Mouse (Mus musculus) limb, embryonic 14.5 days (tissue): Measurements from ENCODE around the gene Rergl. TPM values are rescaled to one million over a fixed set of nuclear protein-coding genes. Genes with fewer than 3 reads are reported as not detected.

Source experiments
- ATAC-seq: fragments of 200-750 bp; cut with Nextera tagmentation; 2 replicates; pipeline ENCODE4 v1.8.0; 2017; ENCODE audit warnings: low read depth, moderate number of reproducible peaks, moderate TSS enrichment; ENCODE audit not compliant: low FRiP score
- DNase-seq: peaks from one replicate; pipeline ENCODE4 v3.0.0-alpha.2; 2015; ENCODE audit warnings: low spot score
- H3K27ac ChIP-seq: fragments of 300-500 bp; sonication (generic); replicated peaks from 2 replicates; pipeline ENCODE4 v1.5.1; 2014; ENCODE audit warnings: low read depth, mild to moderate bottlenecking, low read length, moderate library complexity, mixed read lengths
- H3K27me3 ChIP-seq: fragments of 300-500 bp; sonication (generic); 2 replicates; pipeline ENCODE4 v1.6.1; 2014; ENCODE audit warnings: low read length, mixed read lengths; ENCODE audit not compliant: control insufficient read depth, insufficient read depth
- H3K36me3 ChIP-seq: fragments of 300-500 bp; sonication (generic); 2 replicates; pipeline ENCODE4 v1.6.1; 2014; ENCODE audit warnings: mild to moderate bottlenecking, low read length, moderate library complexity, mixed read lengths; ENCODE audit not compliant: control insufficient read depth, insufficient read depth
- H3K4me1 ChIP-seq: fragments of 300-500 bp; sonication (generic); 2 replicates; pipeline ENCODE4 v1.6.1; 2014; ENCODE audit warnings: antibody characterized with exemption, low read length, mixed read lengths; ENCODE audit not compliant: control insufficient read depth, insufficient read depth
- H3K4me2 ChIP-seq: fragments of 300-500 bp; sonication (generic); replicated peaks from 2 replicates; pipeline ENCODE4 v1.6.1; 2014; ENCODE audit warnings: low read depth, mild to moderate bottlenecking, low read length, moderate library complexity; ENCODE audit not compliant: severe bottlenecking
- H3K4me3 ChIP-seq: fragments of 300-500 bp; sonication (generic); replicated peaks from 2 replicates; pipeline ENCODE4 v1.5.1; 2014; ENCODE audit warnings: low read length
- H3K9ac ChIP-seq: fragments of 300-500 bp; sonication (generic); 2 replicates; pipeline ENCODE4 v1.6.1; 2014; ENCODE audit warnings: mild to moderate bottlenecking, low read depth, low read length, moderate library complexity; ENCODE audit not compliant: severe bottlenecking
- H3K9me3 ChIP-seq: fragments of 300-500 bp; sonication (generic); 2 replicates; pipeline ENCODE4 v1.6.1; 2016; ENCODE audit warnings: low read length; ENCODE audit not compliant: control insufficient read depth
- POLR2A ChIP-seq: fragments of 200-500 bp; IDR thresholded peaks from 2 replicates; pipeline ENCODE4 v1.8.0; 2012; ENCODE audit warnings: inconsistent platforms, mild to moderate bottlenecking, moderate library complexity, borderline replicate concordance; ENCODE audit not compliant: insufficient read depth, insufficient read length; ENCODE audit errors: extremely low read depth
- whole genome bisulfite sequencing: fragments of 180-500 bp; shearing (Covaris S2); extraction: QIAGEN DNeasy Blood & Tissue Kit; methylation state at CpG from one replicate; pipeline ENCODE4 v1.1.7; 2014; 5-methylcytosine and 5-hydroxymethylcytosine counted together
- polyA plus RNA-seq, 2 experiments: library from polyadenylated mRNA; depleted of rRNA in 1 of 2; stranded (reverse) in 1 of 2; unstranded in 1 of 2; fragments of >200 nt; fragmentation: Nextera tagmentation in 1 of 2; extraction: Ambion mirVana in 1 of 2; gene quantifications; 2 replicates each; pipeline versions ENCODE4 v1.2.1 to v1.2.3; 2012 to 2014

The Rergl gene
- polyA plus RNA-seq (2012; rRNA removed) (0.06 and 0.14 TPM in 2 replicates), polyA plus RNA-seq (2014; fragmentation: Nextera tagmentation; extraction: Ambion mirVana) (not detected in 2 replicates)

DNA sequence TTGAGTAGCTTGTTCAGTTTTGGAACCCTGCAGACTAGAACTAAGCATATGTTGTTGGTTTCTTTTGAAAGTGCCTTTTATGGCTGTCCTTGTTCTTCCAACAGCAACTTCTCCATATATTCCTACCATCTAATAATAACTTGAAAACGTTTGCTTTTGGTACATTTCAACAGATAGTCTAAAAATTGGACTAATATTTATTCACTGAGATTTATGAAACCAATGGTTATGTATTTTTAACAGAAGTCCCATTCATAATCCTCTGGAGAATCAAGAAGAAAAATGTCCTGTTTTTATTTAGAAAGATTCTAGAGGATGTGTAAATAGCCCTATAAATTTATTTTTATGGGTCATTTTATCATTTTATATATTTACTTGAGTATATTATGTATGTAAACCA, at the start of gene Rergl:
Gene Rergl (minus strand): TSS at position 101 of the 400 bp plus-strand sequence.
- WGBS, result 29% methylated on average over 1 of the region's 1 CpGs
- no peak within 1 kb of the TSS for H3K9ac ChIP-seq
- no peaks in the 10 kb centered on the region for H3K36me3 ChIP-seq
- ATAC-seq (no peak), DNase-seq (no peak)
- no peaks in the 10 kb centered on the region for H3K4me1 ChIP-seq
- H3K4me2 ChIP-seq, result no peak within 1 kb of the TSS
- H3K4me3 ChIP-seq, result no peak within 1 kb of the TSS
- H3K9me3 ChIP-seq, result no peaks in the 10 kb centered on the region
- H3K27me3 ChIP-seq, result no peaks in the 10 kb centered on the region
- H3K27ac ChIP-seq, result no peak within 1 kb of the TSS
- TF ChIP-seq POLR2A, result no peak

DNA sequence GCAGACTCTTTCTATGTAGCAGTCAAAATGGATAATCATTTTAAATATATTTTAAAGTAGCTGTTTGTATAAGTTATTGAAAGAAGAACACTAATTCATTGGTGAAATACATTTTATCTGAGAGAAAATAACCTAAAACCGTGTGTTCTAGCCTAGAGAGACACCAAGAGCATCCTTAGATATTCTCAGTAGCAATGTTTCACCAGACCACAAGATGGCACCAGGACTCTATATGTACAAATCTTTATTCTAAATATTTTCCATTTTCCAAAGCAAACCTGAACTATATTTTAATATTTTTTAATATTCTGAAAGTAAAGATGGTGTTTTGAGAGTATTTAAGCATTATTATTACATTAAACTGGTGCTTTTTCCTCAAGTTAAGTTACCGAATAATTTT, 36.7 kb upstream of the Rergl start:
- no peak overlapping the region for H3K9ac ChIP-seq
- no peak overlapping the region for H3K4me3 ChIP-seq
- no peak for TF ChIP-seq POLR2A
- H3K4me1 ChIP-seq, result no peaks in the 10 kb centered on the region
- DNase-seq (no peak), ATAC-seq (no peak)
- H3K36me3 ChIP-seq, result no peaks in the 10 kb centered on the region
- H3K9me3 ChIP-seq, result no peaks in the 10 kb centered on the region
- WGBS, result 51% methylated on average over 2 of the region's 2 CpGs
- H3K4me2 ChIP-seq, result no peak overlapping the region
- H3K27me3 ChIP-seq, result no peaks in the 10 kb centered on the region
- H3K27ac ChIP-seq, result no peak overlapping the region

DNA sequence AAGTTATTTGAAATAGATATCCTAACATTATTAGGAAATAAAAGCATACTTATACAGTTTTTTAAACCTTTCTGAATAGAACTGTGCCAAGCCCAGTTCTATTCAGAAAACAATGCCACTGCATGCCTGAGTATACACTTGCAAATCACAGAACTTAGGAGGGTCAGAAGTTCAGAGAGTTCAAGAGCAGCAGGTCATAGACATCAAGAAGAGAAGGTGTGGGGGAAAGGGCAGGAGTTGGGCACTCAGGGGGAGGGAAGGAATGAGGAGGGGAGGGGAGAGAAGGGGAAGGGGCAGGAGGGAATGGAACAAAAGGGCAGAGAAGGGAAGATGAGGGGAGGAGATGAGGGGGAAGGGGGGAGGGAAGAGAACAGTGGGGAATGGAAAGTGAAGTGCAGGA, 23.6 kb upstream of the Rergl start:
- ATAC-seq (no peak), DNase-seq (no peak)
- Histone ChIP-seq H3K4me3 (no peak overlapping the region), H3K4me2 (no peak overlapping the region), H3K4me1 (no peaks in the 10 kb centered on the region), H3K27ac (no peak overlapping the region), H3K9ac (no peak overlapping the region), H3K27me3 (no peaks in the 10 kb centered on the region), H3K9me3 (no peaks in the 10 kb centered on the region), H3K36me3 (no peaks in the 10 kb centered on the region)
- TF ChIP-seq POLR2A, result no peak

DNA sequence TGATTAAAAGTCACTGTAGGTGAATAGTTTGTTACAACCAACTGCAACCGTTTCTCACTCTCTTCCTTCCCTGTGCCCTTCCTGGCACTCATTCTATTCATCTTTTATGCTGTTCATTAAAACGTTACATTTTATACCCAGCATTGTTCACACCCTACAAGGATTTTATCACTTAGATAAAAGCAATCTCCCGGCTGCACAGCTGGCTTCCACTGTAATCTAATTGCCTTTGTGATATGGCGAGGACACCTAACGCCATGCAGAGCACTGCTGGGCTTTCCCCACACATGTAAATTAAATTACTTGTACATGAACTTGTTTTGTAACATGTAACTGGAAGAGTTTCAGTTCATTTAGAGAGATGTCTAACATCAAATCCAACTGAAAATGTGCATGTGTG, 22.5 kb upstream of the Rergl start:
- Histone ChIP-seq H3K27ac (no peak overlapping the region), H3K9me3 (no peaks in the 10 kb centered on the region), H3K27me3 (no peaks in the 10 kb centered on the region), H3K4me2 (no peak overlapping the region), H3K4me3 (no peak overlapping the region), H3K4me1 (no peaks in the 10 kb centered on the region), H3K9ac (no peak overlapping the region), H3K36me3 (no peaks in the 10 kb centered on the region)
- no peak for DNase-seq
- ATAC-seq, result no peak
- WGBS, result 48% methylated on average over 5 of the region's 5 CpGs
- no peak for TF ChIP-seq POLR2A

DNA sequence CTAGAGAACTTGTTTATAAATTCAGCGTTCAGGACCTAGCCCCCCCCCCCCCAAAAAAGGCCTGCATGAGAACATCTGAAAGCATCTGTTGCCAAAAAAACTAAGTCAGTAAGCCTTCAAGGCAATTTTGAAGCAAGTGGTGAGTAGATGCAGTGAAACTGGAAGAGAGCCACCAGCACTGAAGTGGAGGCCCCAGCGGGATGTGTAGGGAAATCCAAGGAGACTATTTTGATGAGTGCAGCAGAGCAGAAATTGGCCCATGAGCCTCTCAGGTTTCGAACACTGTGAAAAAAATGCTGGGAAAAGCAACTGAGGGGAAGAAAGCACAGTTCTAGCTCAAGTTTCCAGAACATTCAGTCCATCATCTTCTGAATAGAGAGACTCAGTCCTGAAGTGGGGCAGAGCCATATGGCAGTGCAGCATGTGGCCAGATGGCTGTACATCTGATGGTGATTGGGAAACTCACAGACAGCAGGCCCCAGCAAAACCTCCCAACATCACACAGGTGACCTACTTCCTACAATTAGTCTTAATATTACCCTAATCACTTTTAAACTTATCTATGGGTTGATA, 13.2 kb upstream of the Rergl start:
- Histone ChIP-seq H3K4me2 (no peak overlapping the region), H3K4me3 (no peak overlapping the region), H3K4me1 (no peaks in the 10 kb centered on the region), H3K27ac (no peak overlapping the region), H3K27me3 (no peaks in the 10 kb centered on the region), H3K9me3 (no peaks in the 10 kb centered on the region), H3K9ac (no peak overlapping the region), H3K36me3 (no peaks in the 10 kb centered on the region)
- DNase-seq, result peak; percentile 4
- no peak for ATAC-seq
- TF ChIP-seq POLR2A, result no peak
- 74% methylated on average over 3 of the region's 3 CpGs for WGBS

GRCm38 (mm10) chr6:139479730-139480129, 22.0 kb downstream of the Rergl start:
- H3K4me1 ChIP-seq, result no peaks in the 10 kb centered on the region
- TF ChIP-seq POLR2A, result no peak
- H3K27ac ChIP-seq, result no peak overlapping the region
- no peaks in the 10 kb centered on the region for H3K36me3 ChIP-seq
- DNase-seq (no peak), ATAC-seq (no peak)
- H3K4me2 ChIP-seq, result no peak overlapping the region
- no peaks in the 10 kb centered on the region for H3K27me3 ChIP-seq
- no peaks in the 10 kb centered on the region for H3K9me3 ChIP-seq
- no peak overlapping the region for H3K9ac ChIP-seq
- H3K4me3 ChIP-seq, result no peak overlapping the region
